ENCODE assay signal across 11 mouse cellular contexts in the genomic region with DNA sequence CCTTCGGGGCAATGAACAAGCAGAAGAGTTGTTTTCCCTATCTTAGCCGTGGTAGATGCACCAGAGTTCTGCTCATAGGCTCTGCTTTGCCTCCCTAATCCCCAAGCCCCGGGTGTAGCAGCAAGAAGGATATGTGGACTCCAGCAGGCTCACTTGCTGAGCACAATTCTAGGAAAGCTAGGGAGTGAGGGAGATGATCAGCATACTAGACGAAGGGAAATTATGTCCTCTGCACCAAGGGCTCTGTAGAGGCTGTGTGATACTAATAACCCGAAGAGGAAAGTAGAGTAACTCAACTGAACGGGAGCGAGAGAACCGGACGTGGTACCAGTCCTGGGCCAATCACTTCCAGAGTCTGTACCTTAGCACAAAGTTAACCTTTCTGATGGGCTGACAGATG. TPM values are rescaled to one million over a fixed set of nuclear protein-coding genes. Genes with fewer than 3 reads are reported as not detected.
A peak's percentile ranks its signal among the peaks of the same experiment; 100 is the strongest.
DNase-seq lines count a peak whose midpoint lies in the region; ATAC-seq and TF ChIP-seq lines count a peak whose summit lies in the region.
"Had no signal": no experiment of that assay in that cellular context is flagged by ENCODE, and none has a peak within 500 bp of the region (broad histone marks: within the 10 kb centered on the region; RNA-seq: fewer than 3 reads in every experiment).

A gene (minus strand): TSS at position 127 of the 400 bp plus-strand sequence.

- no peak for TF ChIP-seq CTCF in layer of hippocampus, adult 2 months (conservative IDR thresholded peaks at IDR 0.05)

- H3K9me3 ChIP-seq in forebrain, embryonic 11.5 days (ENCODE audit: control insufficient read depth, low read length) = no peaks in the 10 kb centered on the region
- H3K9me3 ChIP-seq in intestine, embryonic 16.5 days (ENCODE audit: control insufficient read depth, low read length) = no peaks in the 10 kb centered on the region
- no peaks in the 10 kb centered on the region for H3K9me3 ChIP-seq in neural tube, embryonic 13.5 days

- ATAC-seq in forebrain, embryonic 11.5 days (replicated peaks; ENCODE audit: low FRiP score) = no peak
- ATAC-seq in intestine, embryonic 16.5 days = no peak
- no peak for ATAC-seq in neural tube, embryonic 13.5 days (ENCODE audit: low read depth)
- no peak for ATAC-seq in CD4-positive, CD25-positive, alpha-beta regulatory T cell, adult 4 months
- ATAC-seq: Patski had no signal

- H3K27me3 ChIP-seq in forebrain, embryonic 11.5 days (ENCODE audit: control insufficient read depth, insufficient read depth, low read length) = peaks cover 24% of the 10 kb centered on the region
- peaks cover 22% of the 10 kb centered on the region for H3K27me3 ChIP-seq in intestine, embryonic 16.5 days (replicated peaks; ENCODE audit: control insufficient read depth, insufficient read depth, low read length)
- H3K27me3 ChIP-seq in neural tube, embryonic 13.5 days = peaks cover 39% of the 10 kb centered on the region

- no peaks in the 10 kb centered on the region for H3K36me3 ChIP-seq in forebrain, embryonic 11.5 days (ENCODE audit: control insufficient read depth, insufficient read depth, low read length)
- H3K36me3 ChIP-seq in intestine, embryonic 16.5 days (ENCODE audit: control insufficient read depth, insufficient read depth, low read length) = no peaks in the 10 kb centered on the region
- no peaks in the 10 kb centered on the region for H3K36me3 ChIP-seq in neural tube, embryonic 13.5 days

- peak within 1 kb of the TSS; percentile 56 for H3K4me2 ChIP-seq in forebrain, embryonic 11.5 days (ENCODE audit: low read depth, low read length, severe bottlenecking)
- peak within 1 kb of the TSS; percentile 27 for H3K4me2 ChIP-seq in intestine, embryonic 16.5 days (ENCODE audit: low read depth, low read length)
- peak within 1 kb of the TSS; percentile 67 for H3K4me2 ChIP-seq in neural tube, embryonic 13.5 days

- H3K9ac ChIP-seq in forebrain, embryonic 11.5 days (ENCODE audit: low read length) = peak within 1 kb of the TSS; percentile 16; the same call in 1 of the 2 replicates
- H3K9ac ChIP-seq in intestine, embryonic 16.5 days (ENCODE audit: low read depth, low read length) = no peak within 1 kb of the TSS
- H3K9ac ChIP-seq in neural tube, embryonic 13.5 days = peak within 1 kb of the TSS; percentile 61

- DNase-seq in layer of hippocampus, adult 2 months (ENCODE audit: low spot score in 2 of 2) = no peak
- DNase-seq in layer of hippocampus, postnatal 25 days (ENCODE audit: extremely low spot score in 1 of 2, low spot score in 1 of 2) = no peak
- no peak for DNase-seq in forebrain, embryonic 11.5 days (ENCODE audit: low spot score)
- DNase-seq in cerebellum, adult 11 months = no peak
- DNase-seq in gastrocnemius, adult 18-20 months (ENCODE audit: low spot score) = no peak
- DNase-seq: cerebellum, adult 18-20 months had no signal

- no peak within 1 kb of the TSS for H3K27ac ChIP-seq in layer of hippocampus, adult 2 months
- no peak within 1 kb of the TSS for H3K27ac ChIP-seq in forebrain, embryonic 11.5 days (ENCODE audit: low read depth, low read length)
- H3K27ac ChIP-seq in intestine, embryonic 16.5 days (ENCODE audit: low read length) = no peak within 1 kb of the TSS
- no peak within 1 kb of the TSS for H3K27ac ChIP-seq in neural tube, embryonic 13.5 days (replicated peaks)

- peaks cover 2% of the 10 kb centered on the region; the same call in 1 of the 2 replicates for H3K4me1 ChIP-seq in forebrain, embryonic 11.5 days (replicated peaks; ENCODE audit: control insufficient read depth, insufficient read depth, low read length)
- peaks cover 7% of the 10 kb centered on the region for H3K4me1 ChIP-seq in intestine, embryonic 16.5 days (ENCODE audit: control insufficient read depth, insufficient read depth, low read length)
- H3K4me1 ChIP-seq in neural tube, embryonic 13.5 days (replicated peaks) = peaks cover 18% of the 10 kb centered on the region

- peak within 1 kb of the TSS; percentile 34 for H3K4me3 ChIP-seq in layer of hippocampus, adult 2 months
- peak within 1 kb of the TSS; percentile 27 for H3K4me3 ChIP-seq in forebrain, embryonic 11.5 days (ENCODE audit: low read depth, low read length)
- no peak within 1 kb of the TSS; the same call in 1 of the 2 replicates for H3K4me3 ChIP-seq in intestine, embryonic 16.5 days (ENCODE audit: low read length)
- H3K4me3 ChIP-seq in neural tube, embryonic 13.5 days = peak within 1 kb of the TSS; percentile 43

- 39% methylated on average over 9 of the region's 9 CpGs for WGBS in forebrain, embryonic 11.5 days
- WGBS in intestine, embryonic 16.5 days = 50% methylated on average over 9 of the region's 9 CpGs
- WGBS in neural tube, embryonic 13.5 days = 47% methylated on average over 9 of the region's 9 CpGs

RNA-seq across cellular contexts. Expression of the gene that starts here (rescaled TPM):
- total RNA-seq in layer of hippocampus, adult 2 months (2021) = 1 to 10 TPM; 2.0 to 3.5 TPM
- total RNA-seq in layer of hippocampus, postnatal 25 days (2021) = 1 to 10 TPM; 1.2 to 3.9 TPM
- polyA plus RNA-seq in forebrain, embryonic 11.5 days (2014; fragmentation: Nextera tagmentation; extraction: Ambion mirVana) = 1.8 and 2.0 TPM in 2 replicates
- 20.8 and 25.7 TPM in 2 replicates for polyA plus RNA-seq in intestine, embryonic 16.5 days (2015; fragmentation: Nextera tagmentation; extraction: Ambion mirVana)
- polyA plus RNA-seq in neural tube, embryonic 13.5 days (2015; fragmentation: Nextera tagmentation; extraction: Ambion mirVana) = 33.3 and 45.4 TPM in 2 replicates
- not detected for polyA plus RNA-seq in CD4-positive, CD25-positive, alpha-beta regulatory T cell, adult 4 months (2017; shearing (Covaris generic))
- not detected for total RNA-seq in gastrocnemius, adult 18-20 months (2021)
- polyA plus RNA-seq: heart, postnatal 0 days; Patski had no signal
